Mouse (Mus musculus) hindbrain, embryonic 16.5 days (tissue): ENCODE data around the gene Agap2. TPM values are rescaled to one million over a fixed set of nuclear protein-coding genes. Genes with fewer than 3 reads are reported as not detected.
A peak's percentile ranks its signal among the peaks of the same experiment; 100 is the strongest.
"Not testable (repeated sequence)": the region's sequence is repeated elsewhere in the genome, so short reads cannot be mapped to it uniquely, and the experiment has no call there.

Experiments
- ATAC-seq: fragments of 200-750 bp; cut with Nextera tagmentation; 2 replicates; pipeline ENCODE4 v1.8.0; 2017; ENCODE audit warnings: moderate TSS enrichment, moderate library complexity
- H3K27ac ChIP-seq: fragments of 300-500 bp; sonication (generic); 2 replicates; pipeline ENCODE4 v1.5.1; 2014; ENCODE audit warnings: low read depth, mild to moderate bottlenecking, control low read depth, low read length, moderate library complexity
- H3K27me3 ChIP-seq: fragments of 300-500 bp; sonication (generic); replicated peaks from 2 replicates; pipeline ENCODE4 v1.6.1; 2014; ENCODE audit warnings: low read length; ENCODE audit not compliant: control insufficient read depth, insufficient read depth
- H3K36me3 ChIP-seq: fragments of 300-500 bp; sonication (generic); 2 replicates; pipeline ENCODE4 v1.6.1; 2014; ENCODE audit warnings: mild to moderate bottlenecking, low read length, moderate library complexity, mixed read lengths; ENCODE audit not compliant: control insufficient read depth, insufficient read depth
- H3K4me1 ChIP-seq: fragments of 300-500 bp; sonication (generic); 2 replicates; pipeline ENCODE4 v1.6.1; 2014; ENCODE audit warnings: low read depth, low read length; ENCODE audit not compliant: control insufficient read depth, insufficient read depth
- H3K4me2 ChIP-seq: fragments of 300-500 bp; sonication (generic); 2 replicates; pipeline ENCODE4 v1.6.1; 2014; ENCODE audit warnings: mild to moderate bottlenecking, low read length, control low read depth, moderate library complexity
- H3K4me3 ChIP-seq: fragments of 300-500 bp; sonication (generic); 2 replicates; pipeline ENCODE4 v1.5.1; 2014; ENCODE audit warnings: mild to moderate bottlenecking, low read length, control low read depth, moderate library complexity
- H3K9ac ChIP-seq: fragments of 300-500 bp; sonication (generic); 2 replicates; pipeline ENCODE4 v1.6.1; 2014; ENCODE audit warnings: low read depth, mild to moderate bottlenecking, control low read depth, low read length, moderate library complexity
- H3K9me3 ChIP-seq: fragments of 300-500 bp; sonication (generic); 2 replicates; pipeline ENCODE4 v1.6.1; 2014; ENCODE audit warnings: mild to moderate bottlenecking, low read length, moderate library complexity; ENCODE audit not compliant: control insufficient read depth
- WGBS: fragments of 180-500 bp; shearing (Covaris S2); extraction: QIAGEN DNeasy Blood & Tissue Kit; methylation state at CpG from one replicate; pipeline ENCODE4 v1.1.7; 2014; 5-methylcytosine and 5-hydroxymethylcytosine counted together
- polyA plus RNA-seq: library from polyadenylated mRNA; unstranded; fragments of >200 nt; fragmentation: Nextera tagmentation; extraction: Ambion mirVana; gene quantifications from 2 replicates; pipeline ENCODE4 v1.2.1, GENCODE M21; 2015

The Agap2 gene
- polyA plus RNA-seq, 1 experiment from 2014 or later, result 4.2 TPM

GRCm38 (mm10) chr10:127071203-127071602, 3.9 kb upstream of the Agap2 start:
- H3K9me3 ChIP-seq, result no peaks in the 10 kb centered on the region
- peaks cover 24% of the 10 kb centered on the region for H3K36me3 ChIP-seq
- peaks cover 21% of the 10 kb centered on the region for H3K4me1 ChIP-seq
- no peaks in the 10 kb centered on the region for H3K27me3 ChIP-seq
- peak overlapping the region; percentile 72 for H3K4me3 ChIP-seq
- no peak for ATAC-seq
- WGBS, result 81% methylated on average over 9 of the region's 9 CpGs
- no peak overlapping the region; the same call in 1 of the 2 replicates for H3K9ac ChIP-seq
- no peak overlapping the region for H3K27ac ChIP-seq
- peak overlapping the region; percentile 77 for H3K4me2 ChIP-seq

GRCm38 (mm10) chr10:127072270-127072669, 2.8 kb upstream of the Agap2 start:
- ATAC-seq, H3K4me2 ChIP-seq, H3K4me3 ChIP-seq, H3K27ac ChIP-seq, H3K9ac ChIP-seq, H3K27me3 ChIP-seq, H3K9me3 ChIP-seq: not testable (repeated sequence)
- Histone ChIP-seq H3K36me3 (peaks cover 14% of the 10 kb centered on the region), H3K4me1 (peaks cover 24% of the 10 kb centered on the region)
- 72% methylated on average over 4 of the region's 4 CpGs for WGBS

- 63% methylated on average over 2 of the region's 2 CpGs for WGBS
- H3K4me1 ChIP-seq, result peaks cover 24% of the 10 kb centered on the region
- not testable (repeated sequence) for H3K4me3 ChIP-seq, H3K36me3 ChIP-seq, H3K27me3 ChIP-seq, H3K9me3 ChIP-seq, H3K9ac ChIP-seq, H3K27ac ChIP-seq, ATAC-seq, H3K4me2 ChIP-seq
Measured at GRCm38 (mm10) chr10:127072969-127073368, 2.1 kb upstream of the Agap2 start.

DNA sequence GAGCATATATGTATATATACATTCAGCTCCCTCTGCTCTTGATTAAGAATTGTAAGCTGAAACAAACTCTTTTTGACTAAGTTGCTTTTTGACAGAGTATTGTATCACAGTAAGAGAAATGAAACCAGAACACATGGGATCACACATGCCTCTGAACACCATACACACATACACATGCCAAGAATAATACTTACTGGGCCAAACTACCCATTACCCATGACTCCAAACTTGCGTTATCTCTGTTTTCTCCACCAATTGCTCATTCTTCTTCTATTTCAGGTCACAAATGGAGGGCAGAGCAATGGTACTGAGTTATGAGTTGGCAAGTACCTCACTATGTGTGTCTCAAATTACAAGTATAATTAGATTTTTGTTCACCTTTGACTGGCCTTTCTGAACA, 1.1 kb upstream of the Agap2 start:
- Histone ChIP-seq H3K27ac (no peak overlapping the region), H3K27me3 (no peaks in the 10 kb centered on the region), H3K9me3 (no peaks in the 10 kb centered on the region), H3K9ac (no peak overlapping the region), H3K4me2 (no peak overlapping the region), H3K36me3 (no peaks in the 10 kb centered on the region), H3K4me3 (no peak overlapping the region), H3K4me1 (peaks cover 22% of the 10 kb centered on the region)
- WGBS, result 93% methylated on average over 1 of the region's 1 CpGs
- ATAC-seq, result no peak

GRCm38 (mm10) chr10:127075651-127076050, 567 bp downstream of the Agap2 start:
- no peak overlapping the region for H3K27ac ChIP-seq
- H3K9me3 ChIP-seq, result no peaks in the 10 kb centered on the region
- no peak overlapping the region for H3K4me2 ChIP-seq
- no peak overlapping the region for H3K4me3 ChIP-seq
- H3K36me3 ChIP-seq, result no peaks in the 10 kb centered on the region
- H3K9ac ChIP-seq, result no peak overlapping the region
- H3K4me1 ChIP-seq, result peaks cover 23% of the 10 kb centered on the region
- H3K27me3 ChIP-seq, result no peaks in the 10 kb centered on the region
- WGBS, result 76% methylated on average over 8 of the region's 8 CpGs
- ATAC-seq, result no peak

- no peak for ATAC-seq
- peak overlapping the region; percentile 41; the same call in 1 of the 2 replicates for H3K9ac ChIP-seq
- H3K9me3 ChIP-seq, result no peaks in the 10 kb centered on the region
- H3K4me3 ChIP-seq, result no peak overlapping the region
- H3K4me2 ChIP-seq, result no peak overlapping the region
- WGBS, result 39% methylated on average over 4 of the region's 4 CpGs
- H3K27ac ChIP-seq, result no peak overlapping the region
- H3K36me3 ChIP-seq, result no peaks in the 10 kb centered on the region
- peaks cover 26% of the 10 kb centered on the region for H3K4me1 ChIP-seq
- no peaks in the 10 kb centered on the region for H3K27me3 ChIP-seq
Measured at GRCm38 (mm10) chr10:127076082-127076481, 998 bp downstream of the Agap2 start.

GRCm38 (mm10) chr10:127077515-127077914, 2.4 kb downstream of the Agap2 start:
- Histone ChIP-seq H3K9me3 (no peaks in the 10 kb centered on the region), H3K9ac (peak overlapping the region; percentile 49), H3K27ac (peak overlapping the region; percentile 92), H3K36me3 (no peaks in the 10 kb centered on the region), H3K27me3 (no peaks in the 10 kb centered on the region), H3K4me1 (peaks cover 33% of the 10 kb centered on the region), H3K4me3 (peak overlapping the region; percentile 83), H3K4me2 (peak overlapping the region; percentile 86)
- WGBS, result 8% methylated on average over 10 of the region's 10 CpGs
- ATAC-seq, result no peak; the same call in 1 of the 2 replicates

GRCm38 (mm10) chr10:127078001-127078676, 3.1 kb downstream of the Agap2 start:
- H3K27ac ChIP-seq, result peak overlapping the region; percentile 92
- peaks cover 33% of the 10 kb centered on the region for H3K4me1 ChIP-seq
- peaks cover 2% of the 10 kb centered on the region; the same call in 1 of the 2 replicates for H3K36me3 ChIP-seq
- peak overlapping the region; percentile 86 for H3K4me2 ChIP-seq
- H3K9ac ChIP-seq, result peak overlapping the region; percentile 49
- 3% methylated on average over 11 of the region's 12 CpGs for WGBS
- ATAC-seq, result peak; percentile 51
- H3K9me3 ChIP-seq, result no peaks in the 10 kb centered on the region
- H3K27me3 ChIP-seq, result no peaks in the 10 kb centered on the region
- peak overlapping the region; percentile 83 for H3K4me3 ChIP-seq

DNA sequence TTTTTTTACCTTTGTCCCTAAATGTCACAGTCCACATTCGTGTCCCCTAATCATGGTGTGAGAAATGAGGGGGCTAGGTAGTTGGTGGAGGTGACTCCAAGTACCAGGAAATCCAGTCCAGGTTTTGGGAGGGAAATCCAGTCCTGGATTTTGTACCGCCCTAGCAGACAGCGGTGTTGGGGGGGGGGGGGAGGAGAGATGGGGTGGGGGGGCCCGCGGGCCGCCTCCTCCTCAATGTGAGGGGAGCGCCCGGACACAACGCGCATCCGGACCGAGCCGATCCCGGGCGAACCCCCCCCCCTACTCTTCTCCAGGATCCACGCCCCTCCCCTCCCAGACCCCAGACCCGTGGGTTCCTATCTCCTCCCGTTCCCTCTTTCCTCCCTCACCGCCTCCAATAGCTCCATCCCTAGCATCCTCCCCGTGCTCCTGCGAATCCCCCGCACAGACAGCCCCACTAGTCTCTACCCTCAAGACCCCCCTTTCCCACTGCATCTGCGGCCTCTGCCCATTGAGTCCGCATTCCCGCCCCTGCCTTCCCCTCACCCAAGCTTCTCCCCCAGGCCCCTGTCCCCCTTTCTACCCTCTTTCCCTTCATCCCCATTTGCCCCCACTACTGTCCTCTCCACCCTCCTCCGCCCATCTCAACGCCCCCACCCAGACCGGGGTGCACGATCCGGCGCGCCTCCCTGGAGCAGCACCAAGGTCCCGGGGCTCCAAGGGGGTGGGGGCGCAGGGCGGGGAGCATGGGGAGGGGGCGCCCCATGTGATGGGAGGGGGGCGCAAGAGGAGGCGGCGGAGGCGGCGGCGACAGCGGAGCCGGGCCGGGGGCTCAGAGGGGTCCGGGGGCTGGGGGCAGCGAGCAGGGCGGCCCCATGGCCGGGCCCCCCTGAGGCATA, 3.8 kb downstream of the Agap2 start:
- Histone ChIP-seq H3K4me3 (peak overlapping the region; percentile 83), H3K4me1 (peaks cover 33% of the 10 kb centered on the region), H3K9ac (peak overlapping the region; percentile 89), H3K4me2 (peak overlapping the region; percentile 86), H3K36me3 (peaks cover 6% of the 10 kb centered on the region; the same call in 1 of the 2 replicates), H3K27ac (peak overlapping the region; percentile 92), H3K27me3 (no peaks in the 10 kb centered on the region), H3K9me3 (no peaks in the 10 kb centered on the region)
- peak; percentile 71 for ATAC-seq
- WGBS, result under 1% methylated on average over 35 of the region's 49 CpGs
